Mouse (Mus musculus) CD4-positive, CD25-positive, alpha-beta regulatory T cell, adult 9 weeks (primary cell): ENCODE measurements around the gene Slfn9. TPM values are rescaled to one million over a fixed set of nuclear protein-coding genes. Genes with fewer than 3 reads are reported as not detected.

Experiments
- polyA plus RNA-seq: library from polyadenylated mRNA; unstranded; fragments of 100-300 nt; shearing (Covaris generic); gene quantifications from one replicate; pipeline ENCODE4 v1.2.1, GENCODE M21; 2017

The Slfn9 gene
- 16.9 TPM for polyA plus RNA-seq

GRCm38 (mm10) chr11:82991469-82992166, at the start of gene Slfn9:
Gene Slfn9 (minus strand): TSS chr11:82991830.

GRCm38 (mm10) chr11:83020621-83021020, 29.0 kb upstream of the Slfn9 start, which contains the start of gene Slfn8:
Gene Slfn8 (minus strand): TSS chr11:83020810.

GRCm38 (mm10) chr11:82950736-82951481, 40.7 kb downstream of the Slfn9 start, which contains the start of gene Slfn5:
Gene Slfn5 (plus strand): TSS chr11:82951349.

Other genes starting within 250 kb of the Slfn9 start
- 0.86 TPM for gene Cct6b, start 227.5 kb downstream of the Slfn9 start, polyA plus RNA-seq
- gene Zfp830, start 227.5 kb downstream of the Slfn9 start, polyA plus RNA-seq = 42.0 TPM
- 40.7 TPM for gene Lig3, start 210.7 kb downstream of the Slfn9 start, polyA plus RNA-seq
- 11.4 TPM for gene Rffl, start 120.6 kb downstream of the Slfn9 start, polyA plus RNA-seq
- gene Rad51d, start 101.2 kb downstream of the Slfn9 start, polyA plus RNA-seq = 40.0 TPM
- gene Fndc8, start 99.7 kb downstream of the Slfn9 start, polyA plus RNA-seq = not detected
- 44.2 TPM for gene Nle1, start 83.4 kb downstream of the Slfn9 start, polyA plus RNA-seq
- gene Unc45b, start 81.3 kb downstream of the Slfn9 start, polyA plus RNA-seq = not detected
- 56.4 TPM for gene Slfn5, start 40.5 kb downstream of the Slfn9 start, polyA plus RNA-seq
- 149 TPM for gene Slfn8, start 29.0 kb upstream of the Slfn9 start, polyA plus RNA-seq
- 826 TPM for gene Slfn2, start 73.3 kb upstream of the Slfn9 start, polyA plus RNA-seq
- 312 TPM for gene Slfn1, start 125.0 kb upstream of the Slfn9 start, polyA plus RNA-seq
- 0.29 TPM for gene Slfn4, start 183.4 kb upstream of the Slfn9 start, polyA plus RNA-seq
- 6.9 TPM for gene Slfn3, start 199.5 kb upstream of the Slfn9 start, polyA plus RNA-seq